Mouse (Mus musculus): ENCODE results near the gene Defb46.

Defb46 gene

GRCm38 (mm10) chr8:19239616-19240015 lies at the start of gene Defb46:
TSS of gene Defb46 (plus strand) at chr8:19239916.
- DNase-seq = no peak

- no peak for DNase-seq
Observed at GRCm38 (mm10) chr8:19225161-19225560, 14.6 kb upstream of the Defb46 start, which contains the start of gene Defb6. TSS of gene Defb6 (plus strand) at chr8:19225478.

- DNase-seq = no peak
Observed at GRCm38 (mm10) chr8:19238101-19238500, 1.6 kb upstream of the Defb46 start.

- DNase-seq = no peak
Observed at GRCm38 (mm10) chr8:19247280-19247679, 7.6 kb downstream of the Defb46 start, which contains the start of gene Defb5. TSS of gene Defb5 (plus strand) at chr8:19247580.

- DNase-seq = no peak
Observed at GRCm38 (mm10) chr8:19258136-19258535, 18.4 kb downstream of the Defb46 start.

- no peak for DNase-seq
Observed at GRCm38 (mm10) chr8:19259667-19260066, 20.0 kb downstream of the Defb46 start.
